Mouse (Mus musculus): ENCODE data around the gene Sgms2. TPM values are rescaled to one million over a fixed set of nuclear protein-coding genes. Genes with fewer than 3 reads are reported as not detected.

Sgms2 gene
- polyA plus RNA-seq, 1 experiment from 2014 or later = 1.5 TPM

DNA sequence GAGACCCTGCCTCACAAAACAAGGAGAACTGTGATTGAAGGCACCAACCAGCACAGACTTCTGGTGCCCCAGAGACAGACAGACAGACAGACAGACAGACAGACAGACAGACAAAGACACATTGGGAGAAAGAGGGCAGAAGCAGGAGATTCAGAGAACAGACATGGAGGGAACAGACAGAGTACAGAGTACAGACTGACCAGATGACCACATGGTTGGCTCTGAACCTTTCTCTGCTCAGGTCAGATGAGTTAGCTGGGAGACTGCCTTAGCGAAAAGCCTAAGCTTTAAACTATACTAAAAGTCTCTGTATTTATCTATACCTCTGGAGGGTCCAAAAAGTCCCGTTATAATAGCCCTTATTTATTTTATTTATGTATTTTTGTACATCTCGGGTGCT, 11.8 kb downstream of the Sgms2 start:
- 96% methylated on average over 3 of the region's 3 CpGs for WGBS
- Histone ChIP-seq H3K4me3 (ENCODE audit: low read depth, low read length) (no peak overlapping the region), H3K27ac (ENCODE audit: low read depth, low read length) (no peak overlapping the region), H3K9me3 (replicated peaks; ENCODE audit: control insufficient read depth, low read length) (no peaks in the 10 kb centered on the region), H3K36me3 (ENCODE audit: control insufficient read depth, insufficient read depth, low read length) (no peaks in the 10 kb centered on the region), H3K27me3 (replicated peaks; ENCODE audit: control insufficient read depth, insufficient read depth, low read length) (no peaks in the 10 kb centered on the region), H3K9ac (ENCODE audit: low read length) (no peak overlapping the region), H3K4me2 (ENCODE audit: low read length) (no peak overlapping the region), H3K4me1 (ENCODE audit: control insufficient read depth, insufficient read depth, low read length) (no peaks in the 10 kb centered on the region)
- no peak for DNase-seq (ENCODE audit: low spot score)
- no peak for ATAC-seq

DNA sequence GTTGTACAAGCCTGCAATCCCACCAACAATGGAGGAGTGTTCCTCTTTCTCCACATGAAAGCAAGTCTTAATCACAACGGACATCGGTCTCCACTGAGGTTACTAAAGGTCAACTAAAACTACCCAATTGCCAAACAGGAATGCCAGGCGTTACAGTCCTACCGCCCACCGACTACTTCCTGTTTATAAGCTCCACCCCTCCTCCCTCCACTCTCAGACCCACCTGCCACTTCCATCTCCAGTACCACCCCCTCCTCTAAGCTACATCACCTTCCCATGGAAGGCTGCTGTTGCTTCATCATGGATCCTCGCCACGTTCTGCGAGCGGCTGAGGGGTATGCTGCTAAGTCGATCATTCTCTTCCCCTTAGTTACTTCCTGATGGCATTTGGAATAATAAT, 15.2 kb downstream of the Sgms2 start:
- no peak for ATAC-seq
- WGBS = 97% methylated on average over 10 of the region's 10 CpGs

DNA sequence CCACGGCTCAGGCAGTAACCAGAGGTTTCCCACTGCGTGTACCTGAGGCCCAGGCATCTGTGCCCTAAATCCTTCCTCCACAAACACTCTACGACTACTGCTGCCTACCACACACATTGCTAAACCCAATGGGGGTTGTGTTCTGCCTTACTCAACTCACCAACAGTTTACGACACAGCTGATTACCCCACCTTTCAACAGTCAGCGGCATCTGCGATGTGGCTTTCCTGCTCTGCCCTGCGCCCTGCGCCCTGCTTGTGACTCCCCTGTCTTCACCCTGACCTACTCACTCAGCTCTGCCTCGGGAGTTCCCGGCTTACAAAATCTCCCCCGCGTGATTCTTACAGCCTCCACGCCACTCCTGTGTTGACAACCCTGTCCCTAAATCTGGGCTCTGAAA, 16.7 kb downstream of the Sgms2 start:
- no peak overlapping the region for H3K4me2 ChIP-seq (ENCODE audit: low read length)
- H3K4me1 ChIP-seq (ENCODE audit: control insufficient read depth, insufficient read depth, low read length) = no peaks in the 10 kb centered on the region; the same call in 1 of the 2 replicates
- H3K27me3 ChIP-seq (replicated peaks; ENCODE audit: control insufficient read depth, insufficient read depth, low read length) = no peaks in the 10 kb centered on the region
- ATAC-seq = no peak
- H3K9me3 ChIP-seq (replicated peaks; ENCODE audit: control insufficient read depth, low read length) = no peaks in the 10 kb centered on the region
- no peak overlapping the region for H3K27ac ChIP-seq (ENCODE audit: low read depth, low read length)
- no peak overlapping the region for H3K9ac ChIP-seq (ENCODE audit: low read length)
- H3K36me3 ChIP-seq (ENCODE audit: control insufficient read depth, insufficient read depth, low read length) = no peaks in the 10 kb centered on the region
- no peak overlapping the region for H3K4me3 ChIP-seq (ENCODE audit: low read depth, low read length)
- 84% methylated on average over 13 of the region's 13 CpGs for WGBS
- no peak for DNase-seq (ENCODE audit: low spot score)

More for the DNA sequence above, 15.2 kb downstream of the Sgms2 start:
- Histone ChIP-seq H3K9ac (ENCODE audit: low read length) (no peak overlapping the region), H3K4me1 (ENCODE audit: control insufficient read depth, insufficient read depth, low read length) (no peaks in the 10 kb centered on the region; the same call in 1 of the 2 replicates), H3K4me2 (ENCODE audit: low read length) (no peak overlapping the region), H3K27me3 (replicated peaks; ENCODE audit: control insufficient read depth, insufficient read depth, low read length) (no peaks in the 10 kb centered on the region), H3K4me3 (ENCODE audit: low read depth, low read length) (no peak overlapping the region), H3K27ac (ENCODE audit: low read depth, low read length) (no peak overlapping the region), H3K9me3 (replicated peaks; ENCODE audit: control insufficient read depth, low read length) (no peaks in the 10 kb centered on the region), H3K36me3 (ENCODE audit: control insufficient read depth, insufficient read depth, low read length) (no peaks in the 10 kb centered on the region)
- no peak for DNase-seq (ENCODE audit: low spot score)

- H3K27ac ChIP-seq (ENCODE audit: low read depth, low read length) = no peak overlapping the region
- WGBS = 33% methylated on average over 1 of the region's 1 CpGs
These were observed 17.7 kb downstream of the Sgms2 start for GRCm38 (mm10) chr3:131473496-131473895.

GRCm38 (mm10) chr3:131471836-131472235, 19.4 kb downstream of the Sgms2 start:
- Histone ChIP-seq H3K9ac (ENCODE audit: low read length) (no peak overlapping the region), H3K9me3 (replicated peaks; ENCODE audit: control insufficient read depth, low read length) (no peaks in the 10 kb centered on the region), H3K27me3 (replicated peaks; ENCODE audit: control insufficient read depth, insufficient read depth, low read length) (no peaks in the 10 kb centered on the region), H3K36me3 (ENCODE audit: control insufficient read depth, insufficient read depth, low read length) (no peaks in the 10 kb centered on the region), H3K4me1 (ENCODE audit: control insufficient read depth, insufficient read depth, low read length) (no peaks in the 10 kb centered on the region; the same call in 1 of the 2 replicates), H3K4me2 (ENCODE audit: low read length) (no peak overlapping the region), H3K27ac (ENCODE audit: low read depth, low read length) (no peak overlapping the region), H3K4me3 (ENCODE audit: low read depth, low read length) (no peak overlapping the region)
- 38% methylated on average over 6 of the region's 6 CpGs for WGBS
- DNase-seq (ENCODE audit: low spot score) (peak; percentile 47), ATAC-seq (peak; percentile 60)

More at GRCm38 (mm10) chr3:131473496-131473895, 17.7 kb downstream of the Sgms2 start:
- Histone ChIP-seq H3K9ac (ENCODE audit: low read length) (no peak overlapping the region), H3K27me3 (replicated peaks; ENCODE audit: control insufficient read depth, insufficient read depth, low read length) (no peaks in the 10 kb centered on the region), H3K4me2 (ENCODE audit: low read length) (no peak overlapping the region), H3K36me3 (ENCODE audit: control insufficient read depth, insufficient read depth, low read length) (no peaks in the 10 kb centered on the region), H3K4me3 (ENCODE audit: low read depth, low read length) (no peak overlapping the region), H3K9me3 (replicated peaks; ENCODE audit: control insufficient read depth, low read length) (no peaks in the 10 kb centered on the region), H3K4me1 (ENCODE audit: control insufficient read depth, insufficient read depth, low read length) (no peaks in the 10 kb centered on the region; the same call in 1 of the 2 replicates)
- DNase-seq (ENCODE audit: low spot score) = peak; percentile 59
- no peak for ATAC-seq

DNA sequence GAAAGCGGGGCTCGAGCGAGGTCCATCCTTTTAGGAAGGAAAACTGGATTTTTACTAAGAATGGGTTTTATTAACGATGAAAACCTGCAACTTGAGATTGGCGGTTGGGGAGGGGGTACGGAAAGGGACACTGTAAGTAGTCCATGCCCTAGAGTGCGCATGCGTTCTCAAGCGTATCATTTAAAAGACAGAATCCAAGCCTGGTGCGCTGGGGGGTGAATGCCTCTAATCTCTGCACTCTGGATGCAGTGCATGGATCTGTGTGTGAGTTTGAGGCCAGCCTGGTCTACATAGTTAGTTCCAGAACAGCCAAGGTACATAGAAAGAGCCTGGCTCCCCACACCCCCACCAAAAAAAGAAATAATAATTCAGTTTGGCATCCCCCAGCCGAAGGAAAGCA, 19.8 kb downstream of the Sgms2 start:
- peak; percentile 15; the same call in 1 of the 2 replicates for ATAC-seq
- no peak for DNase-seq (ENCODE audit: low spot score)
- no peaks in the 10 kb centered on the region for H3K9me3 ChIP-seq (replicated peaks; ENCODE audit: control insufficient read depth, low read length)
- 47% methylated on average over 11 of the region's 11 CpGs for WGBS
- no peak overlapping the region for H3K4me3 ChIP-seq (ENCODE audit: low read depth, low read length)
- no peak overlapping the region for H3K4me2 ChIP-seq (ENCODE audit: low read length)
- no peaks in the 10 kb centered on the region for H3K27me3 ChIP-seq (replicated peaks; ENCODE audit: control insufficient read depth, insufficient read depth, low read length)
- H3K36me3 ChIP-seq (ENCODE audit: control insufficient read depth, insufficient read depth, low read length) = no peaks in the 10 kb centered on the region
- H3K4me1 ChIP-seq (ENCODE audit: control insufficient read depth, insufficient read depth, low read length) = no peaks in the 10 kb centered on the region; the same call in 1 of the 2 replicates
- H3K9ac ChIP-seq (ENCODE audit: low read length) = no peak overlapping the region
- no peak overlapping the region for H3K27ac ChIP-seq (ENCODE audit: low read depth, low read length)

GRCm38 (mm10) chr3:131470837-131471236, 20.4 kb downstream of the Sgms2 start:
- Histone ChIP-seq H3K36me3 (ENCODE audit: control insufficient read depth, insufficient read depth, low read length) (no peaks in the 10 kb centered on the region), H3K4me3 (ENCODE audit: low read depth, low read length) (no peak overlapping the region), H3K9me3 (replicated peaks; ENCODE audit: control insufficient read depth, low read length) (no peaks in the 10 kb centered on the region), H3K27me3 (replicated peaks; ENCODE audit: control insufficient read depth, insufficient read depth, low read length) (no peaks in the 10 kb centered on the region), H3K9ac (ENCODE audit: low read length) (no peak overlapping the region), H3K4me2 (ENCODE audit: low read length) (no peak overlapping the region), H3K4me1 (ENCODE audit: control insufficient read depth, insufficient read depth, low read length) (no peaks in the 10 kb centered on the region; the same call in 1 of the 2 replicates), H3K27ac (ENCODE audit: low read depth, low read length) (no peak overlapping the region)
- DNase-seq (ENCODE audit: low spot score) = peak; percentile 45
- WGBS = 40% methylated on average over 9 of the region's 9 CpGs
- ATAC-seq = peak; percentile 53; the same call in 1 of the 2 replicates

DNA sequence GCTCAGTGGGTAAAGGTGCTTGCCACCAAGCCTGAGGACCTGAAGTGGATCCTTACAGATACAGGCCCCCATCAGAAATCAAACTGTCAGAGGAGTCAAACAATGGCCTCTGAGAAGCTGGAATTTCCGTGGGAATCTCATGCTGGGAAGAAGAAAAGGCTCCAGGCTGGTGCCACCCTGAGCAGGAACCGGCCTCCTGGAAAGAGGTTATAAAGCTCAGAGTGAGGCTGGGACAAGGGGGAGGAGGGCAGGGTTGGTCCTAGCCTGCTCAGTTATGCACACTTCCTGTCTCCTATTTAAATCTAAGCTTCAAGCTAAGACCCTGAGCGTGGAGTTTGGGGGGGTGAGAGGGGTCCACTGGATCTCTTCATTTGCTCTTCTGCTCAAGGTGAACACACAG, 21.6 kb downstream of the Sgms2 start:
- 23% methylated on average over 3 of the region's 3 CpGs for WGBS
- H3K9ac ChIP-seq (ENCODE audit: low read length) = no peak overlapping the region
- no peak for DNase-seq (ENCODE audit: low spot score)
- H3K4me1 ChIP-seq (ENCODE audit: control insufficient read depth, insufficient read depth, low read length) = no peaks in the 10 kb centered on the region; the same call in 1 of the 2 replicates
- H3K4me3 ChIP-seq (ENCODE audit: low read depth, low read length) = no peak overlapping the region
- H3K27me3 ChIP-seq (replicated peaks; ENCODE audit: control insufficient read depth, insufficient read depth, low read length) = no peaks in the 10 kb centered on the region
- H3K27ac ChIP-seq (ENCODE audit: low read depth, low read length) = no peak overlapping the region
- H3K9me3 ChIP-seq (replicated peaks; ENCODE audit: control insufficient read depth, low read length) = no peaks in the 10 kb centered on the region
- no peak overlapping the region for H3K4me2 ChIP-seq (ENCODE audit: low read length)
- no peak for ATAC-seq
- no peaks in the 10 kb centered on the region for H3K36me3 ChIP-seq (ENCODE audit: control insufficient read depth, insufficient read depth, low read length)

GRCm38 (mm10) chr3:131466371-131466770, 24.8 kb downstream of the Sgms2 start:
- Histone ChIP-seq H3K9me3 (replicated peaks; ENCODE audit: control insufficient read depth, low read length) (no peaks in the 10 kb centered on the region), H3K4me2 (ENCODE audit: low read length) (no peak overlapping the region), H3K4me1 (ENCODE audit: control insufficient read depth, insufficient read depth, low read length) (no peaks in the 10 kb centered on the region), H3K9ac (ENCODE audit: low read length) (no peak overlapping the region), H3K27me3 (replicated peaks; ENCODE audit: control insufficient read depth, insufficient read depth, low read length) (no peaks in the 10 kb centered on the region), H3K4me3 (ENCODE audit: low read depth, low read length) (no peak overlapping the region), H3K27ac (ENCODE audit: low read depth, low read length) (no peak overlapping the region), H3K36me3 (ENCODE audit: control insufficient read depth, insufficient read depth, low read length) (no peaks in the 10 kb centered on the region)
- 91% methylated on average over 6 of the region's 6 CpGs for WGBS
- DNase-seq (ENCODE audit: low spot score) (no peak), ATAC-seq (no peak)

All from forebrain, embryonic 14.5 days (tissue).